ENCODE assay signal across 8 mouse cellular contexts in genomic region chr13:34150271-34151027, GRCm38 (mm10). TPM values are rescaled to one million over a fixed set of nuclear protein-coding genes. Genes with fewer than 3 reads are reported as not detected.
A peak's percentile ranks its signal among the peaks of the same experiment; 100 is the strongest.
DNase-seq lines count a peak whose midpoint lies in the region; ATAC-seq and TF ChIP-seq lines count a peak whose summit lies in the region.

No protein-coding gene starts in this region.

- H3K4me2 ChIP-seq in embryonic facial prominence, embryonic 14.5 days (ENCODE audit: low read depth, low read length), result peak overlapping the region; percentile 59
- peak overlapping the region; percentile 58 for H3K4me2 ChIP-seq in hindbrain, embryonic 16.5 days (ENCODE audit: low read length)
- H3K4me2 ChIP-seq in liver, embryonic 12.5 days, result peak overlapping the region; percentile 29; the same call in 1 of the 2 replicates
- peak overlapping the region; percentile 45 for H3K4me2 ChIP-seq in stomach, embryonic 15.5 days

- intact Hi-C loops in left cerebral cortex, adult 2 months (cut with DNase I), result no loop called here

- H3K9ac ChIP-seq in embryonic facial prominence, embryonic 14.5 days (ENCODE audit: low read depth, low read length), result peak overlapping the region; percentile 39; the same call in 1 of the 2 replicates
- peak overlapping the region; percentile 77 for H3K9ac ChIP-seq in hindbrain, embryonic 16.5 days (ENCODE audit: low read depth, low read length)
- no peak overlapping the region for H3K9ac ChIP-seq in liver, embryonic 12.5 days
- H3K9ac ChIP-seq in stomach, embryonic 15.5 days, result no peak overlapping the region

- peak overlapping the region; percentile 81 for H3K27ac ChIP-seq in left cerebral cortex, adult 2 months
- peak overlapping the region; percentile 86 for H3K27ac ChIP-seq in embryonic facial prominence, embryonic 14.5 days (replicated peaks; ENCODE audit: low read depth, low read length)
- H3K27ac ChIP-seq in hindbrain, embryonic 16.5 days (ENCODE audit: low read depth, low read length), result peak overlapping the region; percentile 98
- no peak overlapping the region for H3K27ac ChIP-seq in liver, embryonic 12.5 days
- H3K27ac ChIP-seq in stomach, embryonic 15.5 days, result peak overlapping the region; percentile 31; the same call in 1 of the 2 replicates

- TF ChIP-seq CTCF in left cerebral cortex, adult 2 months (IDR thresholded peaks at IDR 0.05), result no peak

- no peaks in the 10 kb centered on the region for H3K9me3 ChIP-seq in embryonic facial prominence, embryonic 14.5 days (ENCODE audit: control insufficient read depth, low read length)
- H3K9me3 ChIP-seq in hindbrain, embryonic 16.5 days (ENCODE audit: control insufficient read depth, low read length), result no peaks in the 10 kb centered on the region
- H3K9me3 ChIP-seq in liver, embryonic 12.5 days (replicated peaks), result no peaks in the 10 kb centered on the region
- H3K9me3 ChIP-seq in stomach, embryonic 15.5 days, result no peaks in the 10 kb centered on the region

- no peaks in the 10 kb centered on the region for H3K27me3 ChIP-seq in embryonic facial prominence, embryonic 14.5 days (replicated peaks; ENCODE audit: control insufficient read depth, insufficient read depth, low read length)
- no peaks in the 10 kb centered on the region for H3K27me3 ChIP-seq in hindbrain, embryonic 16.5 days (replicated peaks; ENCODE audit: control insufficient read depth, insufficient read depth, low read length)
- peaks cover 52% of the 10 kb centered on the region for H3K27me3 ChIP-seq in liver, embryonic 12.5 days (replicated peaks)
- H3K27me3 ChIP-seq in stomach, embryonic 15.5 days (replicated peaks), result no peaks in the 10 kb centered on the region

- peak; percentile 47 for ATAC-seq in embryonic facial prominence, embryonic 14.5 days (ENCODE audit: low read depth)
- ATAC-seq in hindbrain, embryonic 16.5 days, result peak; percentile 13; the same call in 1 of the 2 replicates
- ATAC-seq in liver, embryonic 12.5 days, result no peak
- no peak for ATAC-seq in stomach, embryonic 15.5 days (ENCODE audit: insufficient read depth, low FRiP score, low read depth)
- ATAC-seq in erythroblast, adult 5-6 weeks (replicated peaks; ENCODE audit: low FRiP score, poor library complexity, severe bottlenecking), result no peak

- no peaks in the 10 kb centered on the region for H3K36me3 ChIP-seq in embryonic facial prominence, embryonic 14.5 days (ENCODE audit: control insufficient read depth, insufficient read depth, low read length)
- no peaks in the 10 kb centered on the region for H3K36me3 ChIP-seq in hindbrain, embryonic 16.5 days (ENCODE audit: control insufficient read depth, insufficient read depth, low read length)
- H3K36me3 ChIP-seq in liver, embryonic 12.5 days, result no peaks in the 10 kb centered on the region
- no peaks in the 10 kb centered on the region for H3K36me3 ChIP-seq in stomach, embryonic 15.5 days

- WGBS in embryonic facial prominence, embryonic 14.5 days, result 8% methylated on average over 19 of the region's 19 CpGs
- 6% methylated on average over 19 of the region's 19 CpGs for WGBS in hindbrain, embryonic 16.5 days
- 18% methylated on average over 19 of the region's 19 CpGs for WGBS in liver, embryonic 12.5 days (ENCODE audit: insufficient replicate concordance)
- WGBS in stomach, embryonic 15.5 days, result 8% methylated on average over 19 of the region's 19 CpGs

- H3K4me1 ChIP-seq in embryonic facial prominence, embryonic 14.5 days (ENCODE audit: control insufficient read depth, insufficient read depth, low read length), result peaks cover 15% of the 10 kb centered on the region
- H3K4me1 ChIP-seq in hindbrain, embryonic 16.5 days (ENCODE audit: control insufficient read depth, insufficient read depth, low read depth, low read length), result peaks cover 31% of the 10 kb centered on the region
- H3K4me1 ChIP-seq in liver, embryonic 12.5 days, result peaks cover 19% of the 10 kb centered on the region
- peaks cover 23% of the 10 kb centered on the region for H3K4me1 ChIP-seq in stomach, embryonic 15.5 days

- peak overlapping the region; percentile 18; the same call in 1 of the 2 replicates for H3K4me3 ChIP-seq in left cerebral cortex, adult 2 months
- H3K4me3 ChIP-seq in embryonic facial prominence, embryonic 14.5 days (ENCODE audit: low read depth, low read length), result peak overlapping the region; percentile 22
- H3K4me3 ChIP-seq in hindbrain, embryonic 16.5 days (ENCODE audit: low read length), result peak overlapping the region; percentile 45
- no peak overlapping the region for H3K4me3 ChIP-seq in liver, embryonic 12.5 days
- H3K4me3 ChIP-seq in stomach, embryonic 15.5 days (replicated peaks), result peak overlapping the region; percentile 11; the same call in 1 of the 2 replicates

- DNase-seq in left cerebral cortex, adult 2 months (ENCODE audit: extremely low spot score in 1 of 2, low spot score in 2 of 2), result peak; percentile 54 to 56
- DNase-seq in left cerebral cortex, adult 11 months (ENCODE audit: low spot score), result no peak
- peak; percentile 79 for DNase-seq in embryonic facial prominence, embryonic 14.5 days (ENCODE audit: low spot score)
- no peak for DNase-seq in spleen, postnatal 10 days (ENCODE audit: low spot score in 2 of 2)

RNA-seq across cellular contexts. Expression of gene Psmg4, which starts 12.3 kb away (rescaled TPM):
- 10 to 100 TPM; 19.4 to 20.6 TPM for total RNA-seq in left cerebral cortex, adult 2 months (2021)
- polyA plus RNA-seq in embryonic facial prominence, embryonic 14.5 days (2014; fragmentation: Nextera tagmentation; extraction: Ambion mirVana), result 76.0 and 76.5 TPM in 2 replicates
- polyA plus RNA-seq in hindbrain, embryonic 16.5 days (2015; fragmentation: Nextera tagmentation; extraction: Ambion mirVana), result 69.1 and 69.5 TPM in 2 replicates
- 55.2 and 60.4 TPM in 2 replicates for polyA plus RNA-seq in liver, embryonic 12.5 days (2016; fragmentation: Nextera tagmentation; extraction: Ambion mirVana)
- 72.6 and 82.4 TPM in 2 replicates for polyA plus RNA-seq in stomach, embryonic 15.5 days (2015; fragmentation: Nextera tagmentation; extraction: Ambion mirVana)
- 10.4 and 21.3 TPM in 2 replicates for total RNA-seq in erythroblast, adult 5-6 weeks (2015; ENCODE audit: low replicate concordance)
- 14.7 and 14.8 TPM in 2 replicates for total RNA-seq in erythroblast, adult 5-6 weeks (2017; ENCODE audit: low replicate concordance)

RNA-seq across cellular contexts. Expression of gene Tubb2b, which starts 20.2 kb away (rescaled TPM):
- total RNA-seq in left cerebral cortex, adult 2 months (2021), result 100 to 1,000 TPM; 153 to 177 TPM
- 51.3 and 52.1 TPM in 2 replicates for polyA plus RNA-seq in embryonic facial prominence, embryonic 14.5 days (2014; fragmentation: Nextera tagmentation; extraction: Ambion mirVana)
- polyA plus RNA-seq in hindbrain, embryonic 16.5 days (2015; fragmentation: Nextera tagmentation; extraction: Ambion mirVana), result 1,169 and 1,199 TPM in 2 replicates
- polyA plus RNA-seq in liver, embryonic 12.5 days (2016; fragmentation: Nextera tagmentation; extraction: Ambion mirVana), result 1.6 and 1.9 TPM in 2 replicates
- polyA plus RNA-seq in stomach, embryonic 15.5 days (2015; fragmentation: Nextera tagmentation; extraction: Ambion mirVana), result 30.4 and 31.3 TPM in 2 replicates
- total RNA-seq in erythroblast, adult 5-6 weeks (2015; ENCODE audit: low replicate concordance), result not detected in 2 replicates
- total RNA-seq in erythroblast, adult 5-6 weeks (2017; ENCODE audit: low replicate concordance), result not detected in 2 replicates

Comparison
In these comparisons a context has a peak if more than half of its experiments do, and no peak if none do; other contexts are left out.
1. DNase-seq: peak in left cerebral cortex, adult 2 months (2 of 2) and embryonic facial prominence, embryonic 14.5 days (single experiment); none in left cerebral cortex, adult 11 months (single experiment) and spleen, postnatal 10 days (0 of 2).
2. ATAC-seq: peak in embryonic facial prominence, embryonic 14.5 days (single experiment) and hindbrain, embryonic 16.5 days (single experiment); none in liver, embryonic 12.5 days (single experiment), stomach, embryonic 15.5 days (single experiment) and erythroblast, adult 5-6 weeks (single experiment).
3. H3K9ac ChIP-seq: peak in embryonic facial prominence, embryonic 14.5 days (single experiment) and hindbrain, embryonic 16.5 days (single experiment); none in liver, embryonic 12.5 days (single experiment) and stomach, embryonic 15.5 days (single experiment).
4. RNA of gene Tubb2b, which starts 20.2 kb away (polyA plus RNA-seq): 1,169 to 1,199 TPM in hindbrain, embryonic 16.5 days; 51.3 to 52.1 TPM in embryonic facial prominence, embryonic 14.5 days, 30.4 to 31.3 TPM in stomach, embryonic 15.5 days and 1.6 to 1.9 TPM in liver, embryonic 12.5 days; every median in the first group is over 10 times any median in the second.
5. Peak in every context shown above with its lines, with median percentiles within 50 percentile points of each other: H3K4me2 ChIP-seq.